Mouse (Mus musculus) forebrain, embryonic 13.5 days (tissue): ENCODE measurements around the gene March5. TPM values are rescaled to one million over a fixed set of nuclear protein-coding genes. Genes with fewer than 3 reads are reported as not detected.

ENCODE experiments used
- ATAC-seq: fragments of 200-750 bp; cut with Nextera tagmentation; 2 replicates; pipeline ENCODE4 v1.8.0; 2017
- H3K27ac ChIP-seq: fragments of 300-500 bp; sonication (generic); 2 replicates; pipeline ENCODE4 v1.5.1; 2015; ENCODE audit warnings: inconsistent platforms, mild to moderate bottlenecking, moderate library complexity
- H3K27me3 ChIP-seq: fragments of 300-500 bp; sonication (generic); 2 replicates; pipeline ENCODE4 v1.6.1; 2015; ENCODE audit warnings: mild to moderate bottlenecking, inconsistent platforms
- H3K36me3 ChIP-seq: fragments of 300-500 bp; sonication (generic); 2 replicates; pipeline ENCODE4 v1.6.1; 2015; ENCODE audit warnings: mild to moderate bottlenecking, inconsistent platforms; ENCODE audit not compliant: poor library complexity, severe bottlenecking
- H3K4me1 ChIP-seq: fragments of 300-500 bp; sonication (generic); 2 replicates; pipeline ENCODE4 v1.6.1; 2015; ENCODE audit warnings: inconsistent platforms
- H3K4me2 ChIP-seq: fragments of 300-500 bp; sonication (generic); 2 replicates; pipeline ENCODE4 v1.6.1; 2015; ENCODE audit warnings: inconsistent platforms, mild to moderate bottlenecking, moderate library complexity
- H3K4me3 ChIP-seq: fragments of 300-500 bp; sonication (generic); 2 replicates; pipeline ENCODE4 v1.5.1; 2015; ENCODE audit warnings: mild to moderate bottlenecking, inconsistent platforms
- H3K9ac ChIP-seq: fragments of 300-500 bp; sonication (generic); 2 replicates; pipeline ENCODE4 v1.6.1; 2015; ENCODE audit warnings: mild to moderate bottlenecking, inconsistent platforms
- H3K9me3 ChIP-seq: fragments of 300-500 bp; sonication (generic); replicated peaks from 2 replicates; pipeline ENCODE4 v1.6.1; 2016; ENCODE audit warnings: inconsistent platforms
- WGBS: fragments of 180-500 bp; shearing (Covaris S2); methylation state at CpG from one replicate; pipeline ENCODE4 v1.1.7; 2015; 5-methylcytosine and 5-hydroxymethylcytosine counted together
- polyA plus RNA-seq: library from polyadenylated mRNA; unstranded; fragments of >200 nt; fragmentation: Nextera tagmentation; extraction: Ambion mirVana; gene quantifications from 2 replicates; pipeline ENCODE4 v1.2.1, GENCODE M21; 2015

Gene March5
- polyA plus RNA-seq: 128 and 139 TPM in 2 replicates

GRCm38 (mm10) chr19:37207303-37208175 is at the start of gene March5:
TSS of gene March5 (plus strand) at chr19:37207543.
- peak within 1 kb of the TSS; percentile 92 for H3K4me2 ChIP-seq
- H3K9me3 ChIP-seq: no peaks in the 10 kb centered on the region
- peaks cover 19% of the 10 kb centered on the region for H3K4me1 ChIP-seq
- H3K9ac ChIP-seq: peak within 1 kb of the TSS; percentile 100
- H3K4me3 ChIP-seq: peak within 1 kb of the TSS; percentile 100
- peaks cover 23% of the 10 kb centered on the region for H3K36me3 ChIP-seq
- peak; percentile 99 for ATAC-seq
- H3K27me3 ChIP-seq: peaks cover 4% of the 10 kb centered on the region; the same call in 1 of the 2 replicates
- under 1% methylated on average over 76 of the region's 94 CpGs for WGBS
- H3K27ac ChIP-seq: peak within 1 kb of the TSS; percentile 82

- Histone ChIP-seq H3K4me1 (peaks cover 35% of the 10 kb centered on the region), H3K36me3 (no peaks in the 10 kb centered on the region), H3K9ac (0 out of 2 replicates have a peak overlapping the region, but pooled peaks have one; percentile 5), H3K4me3 (peak overlapping the region; percentile 72; the same call in 1 of the 2 replicates), H3K4me2 (peak overlapping the region; percentile 100), H3K27ac (no peak overlapping the region), H3K9me3 (no peaks in the 10 kb centered on the region), H3K27me3 (peaks cover 29% of the 10 kb centered on the region)
- WGBS: 50% methylated on average over 1 of the region's 1 CpGs
- ATAC-seq: no peak
Measured at GRCm38 (mm10) chr19:37172096-37172495, 35.2 kb upstream of the March5 start.

GRCm38 (mm10) chr19:37172566-37173130 is 34.7 kb upstream of the March5 start:
- peaks cover 30% of the 10 kb centered on the region for H3K27me3 ChIP-seq
- H3K9ac ChIP-seq: peak overlapping the region; percentile 5; the same call in 1 of the 2 replicates
- 72% methylated on average over 11 of the region's 11 CpGs for WGBS

GRCm38 (mm10) chr19:37173331-37174115 is 33.8 kb upstream of the March5 start:
- peaks cover 30% of the 10 kb centered on the region for H3K27me3 ChIP-seq
- WGBS: 28% methylated on average over 20 of the region's 20 CpGs

More at GRCm38 (mm10) chr19:37172566-37173130, 34.7 kb upstream of the March5 start:
- Histone ChIP-seq H3K4me1 (peaks cover 36% of the 10 kb centered on the region), H3K9me3 (no peaks in the 10 kb centered on the region), H3K27ac (no peak overlapping the region), H3K36me3 (no peaks in the 10 kb centered on the region), H3K4me2 (peak overlapping the region; percentile 100), H3K4me3 (peak overlapping the region; percentile 72)
- ATAC-seq: no peak

GRCm38 (mm10) chr19:37174116-37174715 is 33.1 kb upstream of the March5 start:
- Histone ChIP-seq H3K27me3 (peaks cover 30% of the 10 kb centered on the region), H3K4me2 (peak overlapping the region; percentile 100), H3K9ac (peak overlapping the region; percentile 89), H3K4me1 (peaks cover 36% of the 10 kb centered on the region), H3K4me3 (peak overlapping the region; percentile 72), H3K36me3 (no peaks in the 10 kb centered on the region), H3K9me3 (no peaks in the 10 kb centered on the region), H3K27ac (peak overlapping the region; percentile 88)
- under 1% methylated on average over 61 of the region's 70 CpGs for WGBS
- peak; percentile 78 for ATAC-seq

More at GRCm38 (mm10) chr19:37173331-37174115, 33.8 kb upstream of the March5 start:
- Histone ChIP-seq H3K4me2 (peak overlapping the region; percentile 100), H3K27ac (peak overlapping the region; percentile 88), H3K4me3 (peak overlapping the region; percentile 72), H3K9me3 (no peaks in the 10 kb centered on the region), H3K36me3 (no peaks in the 10 kb centered on the region), H3K4me1 (peaks cover 36% of the 10 kb centered on the region), H3K9ac (peak overlapping the region; percentile 89)
- ATAC-seq: no peak

- H3K4me3 ChIP-seq: peak overlapping the region; percentile 72
- peak overlapping the region; percentile 89 for H3K9ac ChIP-seq
- no peaks in the 10 kb centered on the region for H3K9me3 ChIP-seq
- H3K4me2 ChIP-seq: peak overlapping the region; percentile 100
- ATAC-seq: peak; percentile 79
- H3K36me3 ChIP-seq: no peaks in the 10 kb centered on the region
- under 1% methylated on average over 36 of the region's 36 CpGs for WGBS
- peaks cover 36% of the 10 kb centered on the region for H3K4me1 ChIP-seq
- H3K27ac ChIP-seq: peak overlapping the region; percentile 88
- H3K27me3 ChIP-seq: peaks cover 30% of the 10 kb centered on the region
Measured at GRCm38 (mm10) chr19:37174716-37175435, 32.5 kb upstream of the March5 start.

- WGBS: 1% methylated on average over 12 of the region's 12 CpGs
- Histone ChIP-seq H3K4me3 (peak overlapping the region; percentile 72), H3K4me1 (peaks cover 36% of the 10 kb centered on the region), H3K27ac (peak overlapping the region; percentile 88), H3K36me3 (no peaks in the 10 kb centered on the region), H3K4me2 (peak overlapping the region; percentile 100), H3K9me3 (no peaks in the 10 kb centered on the region), H3K9ac (peak overlapping the region; percentile 89), H3K27me3 (peaks cover 30% of the 10 kb centered on the region)
- ATAC-seq: no peak
Measured at GRCm38 (mm10) chr19:37175436-37175805, 31.9 kb upstream of the March5 start.

- no peak for ATAC-seq
- 11% methylated on average over 6 of the region's 6 CpGs for WGBS
- Histone ChIP-seq H3K36me3 (no peaks in the 10 kb centered on the region), H3K4me1 (peaks cover 36% of the 10 kb centered on the region), H3K4me3 (peak overlapping the region; percentile 72), H3K9me3 (no peaks in the 10 kb centered on the region), H3K27me3 (peaks cover 30% of the 10 kb centered on the region), H3K27ac (no peak overlapping the region), H3K4me2 (peak overlapping the region; percentile 100), H3K9ac (peak overlapping the region; percentile 89; the same call in 1 of the 2 replicates)
Measured at GRCm38 (mm10) chr19:37175919-37176318, 31.4 kb upstream of the March5 start.

GRCm38 (mm10) chr19:37176879-37177462 is 30.4 kb upstream of the March5 start:
- no peak overlapping the region; the same call in 1 of the 2 replicates for H3K9ac ChIP-seq
- no peaks in the 10 kb centered on the region for H3K9me3 ChIP-seq
- no peak for ATAC-seq
- peak overlapping the region; percentile 54 for H3K4me2 ChIP-seq
- H3K4me3 ChIP-seq: peak overlapping the region; percentile 30
- H3K27me3 ChIP-seq: peaks cover 28% of the 10 kb centered on the region
- H3K27ac ChIP-seq: no peak overlapping the region
- whole genome bisulfite sequencing: 44% methylated on average over 4 of the region's 4 CpGs
- peaks cover 35% of the 10 kb centered on the region for H3K4me1 ChIP-seq
- H3K36me3 ChIP-seq: no peaks in the 10 kb centered on the region

GRCm38 (mm10) chr19:37177819-37178708 is 29.3 kb upstream of the March5 start:
- Histone ChIP-seq H3K27me3 (peaks cover 17% of the 10 kb centered on the region), H3K27ac (no peak overlapping the region; the same call in 1 of the 2 replicates), H3K4me2 (peak overlapping the region; percentile 53), H3K9me3 (no peaks in the 10 kb centered on the region), H3K9ac (peak overlapping the region; percentile 17; the same call in 1 of the 2 replicates), H3K4me3 (peak overlapping the region; percentile 42), H3K4me1 (peaks cover 24% of the 10 kb centered on the region), H3K36me3 (no peaks in the 10 kb centered on the region)
- 13% methylated on average over 17 of the region's 17 CpGs for WGBS
- peak; percentile 79 for ATAC-seq
